Mouse (Mus musculus) small intestine, adult 2 months (tissue): Measurements from ENCODE around the gene Ccdc106.

Source experiments
- CTCF ChIP-seq: fragments of 200-500 bp; IDR thresholded peaks from 2 replicates; pipeline ENCODE4 v1.5.1; 2012; ENCODE audit warnings: low read depth, mild to moderate bottlenecking, control low read depth, inconsistent platforms, low read length, moderate library complexity, mixed read lengths; ENCODE audit not compliant: insufficient replicate concordance, insufficient read length; ENCODE audit errors: extremely low read depth
- POLR2A ChIP-seq: fragments of 200-500 bp; IDR thresholded peaks from 2 replicates; pipeline ENCODE4 v1.6.1; 2012; ENCODE audit warnings: low read depth, mild to moderate bottlenecking, control low read depth, inconsistent platforms, low read length, moderate library complexity

DNA sequence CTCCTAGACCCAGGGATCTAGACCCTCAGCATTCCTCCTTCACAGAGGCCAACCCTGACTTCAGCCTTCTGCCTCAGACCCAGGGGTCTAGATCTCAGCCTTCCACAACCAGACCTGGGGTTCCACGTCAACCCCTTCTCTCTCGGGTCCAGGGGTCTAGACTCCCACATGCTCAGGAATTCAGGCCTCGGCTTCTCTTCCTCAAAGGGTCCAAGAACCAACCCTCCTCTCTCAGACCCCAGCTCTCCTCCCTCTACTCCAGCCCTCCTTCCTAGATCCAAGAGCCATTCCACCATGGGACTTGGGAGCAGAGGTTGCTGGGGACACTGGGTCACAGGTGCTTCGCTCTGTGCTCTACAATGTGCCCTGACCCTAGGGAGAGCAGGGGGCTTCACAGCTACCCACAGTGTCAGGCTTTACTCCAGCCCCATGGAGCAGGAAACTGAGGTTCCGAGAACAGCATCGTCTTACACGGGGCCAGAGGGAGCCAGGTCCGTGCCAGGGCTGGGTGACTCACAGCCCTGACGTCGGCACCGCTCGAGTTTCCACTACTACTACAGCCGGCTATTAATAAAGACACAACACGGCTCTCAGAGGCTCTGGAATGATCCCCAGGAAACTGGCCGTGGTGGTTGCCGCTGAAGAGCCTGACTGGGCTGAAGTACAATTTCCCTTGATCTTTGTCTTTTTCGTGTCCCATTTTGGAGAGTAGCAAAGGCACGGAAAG lies 47.9 kb upstream of the Ccdc106 start:
- TF ChIP-seq POLR2A = no peak
- no peak for TF ChIP-seq CTCF
